Mouse (Mus musculus): ENCODE results near the gene Aldh3a2. TPM values are rescaled to one million over a fixed set of nuclear protein-coding genes. Genes with fewer than 3 reads are reported as not detected.

The Aldh3a2 gene
- polyA plus RNA-seq, 2 experiments: 22.9 to 30.2 TPM

DNA sequence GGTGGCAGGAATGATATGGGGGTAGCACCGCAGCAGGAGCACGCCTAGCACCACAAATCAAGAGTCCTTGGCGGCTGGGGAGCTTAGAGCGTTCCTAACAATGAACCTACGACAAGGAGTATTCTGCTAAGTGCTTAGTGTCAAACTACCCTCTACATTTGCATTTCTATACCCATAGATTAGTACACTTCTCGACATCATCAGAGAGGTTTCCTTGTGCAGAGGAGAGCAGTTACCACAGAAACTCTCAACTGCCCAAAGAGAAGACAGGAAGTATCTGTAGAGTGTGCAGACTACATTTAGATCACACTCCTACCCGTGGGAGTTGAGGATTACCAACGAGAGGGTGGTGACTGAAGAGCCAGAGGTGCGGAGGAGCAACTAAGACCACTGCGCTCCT, 15.5 kb downstream of the Aldh3a2 start:
- Histone ChIP-seq H3K9ac (replicated peaks) (no peak overlapping the region), H3K36me3 (replicated peaks; ENCODE audit: control insufficient read depth, insufficient read depth, low read depth) (0 out of 2 replicates have a peak, but pooled peaks cover 2% of the 10 kb centered on the region), H3K27me3 (ENCODE audit: control insufficient read depth, insufficient read depth, low read length) (no peaks in the 10 kb centered on the region), H3K4me3 (ENCODE audit: insufficient read depth in 1 of 2, low read depth in 2 of 2, low read length in 2 of 2) (no peak overlapping the region), H3K27ac (no peak overlapping the region), H3K4me2 (ENCODE audit: low read depth) (no peak overlapping the region), H3K4me1 (replicated peaks; ENCODE audit: control insufficient read depth in 2 of 2, insufficient read depth in 2 of 2, low read length in 1 of 2) (no peaks in the 10 kb centered on the region), H3K9me3 (ENCODE audit: control insufficient read depth, low read length) (no peaks in the 10 kb centered on the region)
- WGBS (ENCODE audit: insufficient replicate concordance): 68% methylated on average over 10 of the region's 10 CpGs
- DNase-seq (ENCODE audit: low read depth in 3 of 3, low spot score in 3 of 3) (no peak), ATAC-seq (ENCODE audit: insufficient read depth) (no peak)
- TF ChIP-seq EP300 (IDR thresholded peaks at IDR 0.05; ENCODE audit: low read depth): no peak
- no peak for TF ChIP-seq CTCF (IDR thresholded peaks at IDR 0.05; ENCODE audit: low read depth)

DNA sequence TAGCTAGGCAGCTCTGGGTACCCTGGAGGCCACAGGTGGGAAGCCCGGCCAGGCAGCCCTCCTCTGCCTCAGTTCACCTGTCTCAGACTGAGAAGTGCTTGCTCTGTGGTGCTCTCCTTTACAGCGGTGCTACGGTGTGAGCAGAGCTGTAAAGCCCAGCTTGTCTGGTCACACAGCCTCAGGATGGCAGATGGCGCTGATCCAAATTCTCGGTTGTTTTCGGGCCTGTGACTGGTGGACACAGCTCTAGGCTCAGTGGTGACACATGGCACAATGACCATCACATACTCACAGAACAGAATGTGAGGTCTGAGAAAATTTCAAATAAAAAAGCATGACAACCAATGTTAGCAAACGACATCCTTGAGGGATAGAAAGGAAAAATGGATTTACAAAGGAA, 22.9 kb downstream of the Aldh3a2 start:
- ATAC-seq (ENCODE audit: insufficient read depth) (no peak), DNase-seq (ENCODE audit: low read depth in 3 of 3, low spot score in 3 of 3) (no peak)
- Histone ChIP-seq H3K9ac (replicated peaks) (no peak overlapping the region), H3K4me3 (ENCODE audit: insufficient read depth in 1 of 2, low read depth in 2 of 2, low read length in 2 of 2) (no peak overlapping the region), H3K27ac (no peak overlapping the region), H3K36me3 (replicated peaks; ENCODE audit: control insufficient read depth, insufficient read depth, low read depth) (no peaks in the 10 kb centered on the region), H3K4me1 (replicated peaks; ENCODE audit: control insufficient read depth in 2 of 2, insufficient read depth in 2 of 2, low read length in 1 of 2) (no peaks in the 10 kb centered on the region), H3K4me2 (ENCODE audit: low read depth) (no peak overlapping the region), H3K9me3 (ENCODE audit: control insufficient read depth, low read length) (no peaks in the 10 kb centered on the region), H3K27me3 (ENCODE audit: control insufficient read depth, insufficient read depth, low read length) (no peaks in the 10 kb centered on the region)
- 70% methylated on average over 7 of the region's 7 CpGs for WGBS (ENCODE audit: insufficient replicate concordance)
- TF ChIP-seq CTCF (IDR thresholded peaks at IDR 0.05; ENCODE audit: low read depth) (no peak), EP300 (IDR thresholded peaks at IDR 0.05; ENCODE audit: low read depth) (no peak)

DNA sequence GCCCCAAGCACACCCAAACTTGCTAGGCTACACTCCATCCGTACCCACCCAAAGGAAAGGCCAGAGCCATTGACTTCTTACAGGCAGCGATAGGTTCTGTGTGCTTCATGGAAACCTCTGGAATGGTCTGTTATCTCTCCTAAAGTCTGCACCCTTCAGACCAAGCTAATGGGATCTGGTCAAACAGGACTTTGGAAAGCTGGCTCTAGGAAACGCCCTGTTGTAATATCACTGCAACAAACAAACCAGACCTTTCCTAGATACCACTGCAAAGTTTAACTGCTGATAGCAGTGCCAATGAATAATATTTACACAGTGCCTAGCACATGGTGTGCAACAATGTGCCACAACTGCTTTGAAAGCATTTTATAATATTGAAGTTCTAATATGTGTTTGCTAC, 31.2 kb downstream of the Aldh3a2 start:
- H3K4me3 ChIP-seq (ENCODE audit: insufficient read depth in 1 of 2, low read depth in 2 of 2, low read length in 2 of 2): no peak overlapping the region
- ATAC-seq (ENCODE audit: insufficient read depth): no peak
- H3K9ac ChIP-seq (replicated peaks): no peak overlapping the region
- H3K27me3 ChIP-seq (ENCODE audit: control insufficient read depth, insufficient read depth, low read length): no peaks in the 10 kb centered on the region
- no peaks in the 10 kb centered on the region for H3K36me3 ChIP-seq (replicated peaks; ENCODE audit: control insufficient read depth, insufficient read depth, low read depth)
- 64% methylated on average over 3 of the region's 3 CpGs for WGBS (ENCODE audit: insufficient replicate concordance)
- H3K4me2 ChIP-seq (ENCODE audit: low read depth): 0 out of 2 replicates have a peak overlapping the region, but pooled peaks have one; percentile 8
- no peak overlapping the region for H3K27ac ChIP-seq
- TF ChIP-seq EP300 (IDR thresholded peaks at IDR 0.05; ENCODE audit: low read depth): no peak
- TF ChIP-seq CTCF (IDR thresholded peaks at IDR 0.05; ENCODE audit: low read depth): no peak
- H3K9me3 ChIP-seq (ENCODE audit: control insufficient read depth, low read length): no peaks in the 10 kb centered on the region
- DNase-seq (ENCODE audit: low read depth in 3 of 3, low spot score in 3 of 3): peak in 1 of 3 experiments; percentile 13
- H3K4me1 ChIP-seq (replicated peaks; ENCODE audit: control insufficient read depth in 2 of 2, insufficient read depth in 2 of 2, low read length in 1 of 2): peaks cover 0 to 18% of the 10 kb centered on the region in 2 experiments; a peak in 2 of 4 replicates

DNA sequence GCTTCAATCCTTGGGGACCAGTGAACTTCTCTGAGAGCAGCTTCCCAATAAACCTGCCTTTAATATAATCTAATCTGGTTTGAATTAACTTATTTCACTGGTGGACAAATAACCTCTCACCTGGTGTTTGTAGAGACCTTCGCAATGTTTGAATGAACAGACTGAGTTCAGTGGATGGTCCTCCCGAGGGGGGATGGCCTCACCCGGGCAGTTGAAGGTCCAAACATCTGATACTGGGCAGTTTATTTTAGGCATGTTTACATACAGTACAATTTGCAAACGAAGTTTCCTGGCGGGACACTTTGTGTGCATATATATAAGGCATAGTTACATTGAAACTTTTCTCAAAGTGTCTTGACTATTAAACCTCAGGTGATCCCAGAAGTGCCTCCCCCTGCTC, 33.1 kb downstream of the Aldh3a2 start:
- no peak overlapping the region for H3K9ac ChIP-seq (replicated peaks)

DNA sequence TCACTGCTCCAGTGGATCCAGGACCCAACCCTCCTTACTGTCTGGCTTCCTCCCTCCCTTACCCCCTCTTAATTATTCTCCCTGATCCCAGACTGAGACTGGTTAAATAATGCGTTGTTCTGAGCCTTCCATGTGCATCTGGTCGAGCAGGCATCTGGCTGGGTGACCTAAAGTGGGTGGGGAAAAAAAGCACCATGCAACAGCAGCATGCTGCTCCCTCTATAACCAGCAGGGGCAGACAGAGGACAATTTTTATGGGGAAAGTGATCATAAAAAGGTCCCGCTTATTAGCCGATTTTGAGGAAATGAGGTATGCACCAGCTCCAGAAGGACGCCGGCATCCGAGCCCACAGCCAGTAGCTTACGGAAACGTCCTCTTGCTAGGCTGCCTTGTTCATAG, 35.9 kb downstream of the Aldh3a2 start:
- WGBS (ENCODE audit: insufficient replicate concordance): 9% methylated on average over 9 of the region's 9 CpGs
- no peak for ATAC-seq (ENCODE audit: insufficient read depth)

More for the DNA sequence above, 33.1 kb downstream of the Aldh3a2 start:
- 36% methylated on average over 5 of the region's 5 CpGs for WGBS (ENCODE audit: insufficient replicate concordance)
- Histone ChIP-seq H3K27me3 (ENCODE audit: control insufficient read depth, insufficient read depth, low read length) (no peaks in the 10 kb centered on the region), H3K4me1 (replicated peaks; ENCODE audit: control insufficient read depth in 2 of 2, insufficient read depth in 2 of 2, low read length in 1 of 2) (peaks cover 0 to 18% of the 10 kb centered on the region in 2 experiments; a peak in 2 of 4 replicates), H3K9me3 (ENCODE audit: control insufficient read depth, low read length) (no peaks in the 10 kb centered on the region), H3K27ac (no peak overlapping the region), H3K4me2 (ENCODE audit: low read depth) (peak overlapping the region; percentile 19), H3K36me3 (replicated peaks; ENCODE audit: control insufficient read depth, insufficient read depth, low read depth) (no peaks in the 10 kb centered on the region), H3K4me3 (ENCODE audit: insufficient read depth in 1 of 2, low read depth in 2 of 2, low read length in 2 of 2) (no peak overlapping the region)
- DNase-seq (ENCODE audit: low read depth in 3 of 3, low spot score in 3 of 3) (peak in 2 of 3 experiments; percentile 10 to 27), ATAC-seq (ENCODE audit: insufficient read depth) (0 out of 2 replicates have a peak, but pooled peaks have one; percentile 47)
- TF ChIP-seq CTCF (IDR thresholded peaks at IDR 0.05; ENCODE audit: low read depth) (no peak), EP300 (IDR thresholded peaks at IDR 0.05; ENCODE audit: low read depth) (no peak)

More for the DNA sequence above, 35.9 kb downstream of the Aldh3a2 start:
- Histone ChIP-seq H3K9me3 (ENCODE audit: control insufficient read depth, low read length) (no peaks in the 10 kb centered on the region), H3K4me2 (ENCODE audit: low read depth) (no peak overlapping the region), H3K4me3 (ENCODE audit: insufficient read depth in 1 of 2, low read depth in 2 of 2, low read length in 2 of 2) (no peak overlapping the region), H3K4me1 (replicated peaks; ENCODE audit: control insufficient read depth in 2 of 2, insufficient read depth in 2 of 2, low read length in 1 of 2) (peaks cover 0 to 14% of the 10 kb centered on the region in 2 experiments; a peak in 2 of 4 replicates), H3K36me3 (replicated peaks; ENCODE audit: control insufficient read depth, insufficient read depth, low read depth) (no peaks in the 10 kb centered on the region), H3K27me3 (ENCODE audit: control insufficient read depth, insufficient read depth, low read length) (no peaks in the 10 kb centered on the region), H3K27ac (no peak overlapping the region), H3K9ac (replicated peaks) (no peak overlapping the region)
- DNase-seq (ENCODE audit: low read depth in 3 of 3, low spot score in 3 of 3): peak in 2 of 3 experiments; percentile 23 to 31
- TF ChIP-seq CTCF (IDR thresholded peaks at IDR 0.05; ENCODE audit: low read depth): peak; percentile 77
- no peak for TF ChIP-seq EP300 (IDR thresholded peaks at IDR 0.05; ENCODE audit: low read depth)

All from liver, embryonic 14.5 days (tissue).